Mouse (Mus musculus): ENCODE results near the gene Tdpoz2. TPM values are rescaled to one million over a fixed set of nuclear protein-coding genes. Genes with fewer than 3 reads are reported as not detected.
"Not testable (repeated sequence)": the region's sequence is repeated elsewhere in the genome, so short reads cannot be mapped to it uniquely, and the experiment has no call there.

Gene Tdpoz2
- not detected for polyA plus RNA-seq (2017; shearing (Covaris generic))

DNA sequence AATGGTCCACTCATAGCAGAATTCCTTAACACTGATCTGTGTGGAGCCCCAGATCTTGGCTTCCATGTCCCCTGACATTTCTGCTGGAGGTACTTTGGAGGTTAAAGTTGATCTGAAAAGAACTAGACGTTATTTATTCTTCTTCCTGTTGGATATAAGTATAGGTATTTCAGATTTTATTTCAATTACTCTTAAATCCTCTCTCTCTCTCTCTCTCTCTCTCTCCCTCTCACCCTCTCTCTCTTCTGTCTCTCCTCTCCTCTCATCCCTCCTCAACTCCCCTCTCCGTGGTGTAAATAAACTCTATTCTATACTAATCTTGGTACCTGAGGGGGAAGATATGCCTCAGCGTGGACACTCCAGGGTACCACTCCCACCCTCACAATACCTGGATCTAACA is at the start of gene Tdpoz2:
Gene Tdpoz2 (minus strand): TSS at position 101 of the 400 bp plus-strand sequence.
- no peak for ATAC-seq

DNA sequence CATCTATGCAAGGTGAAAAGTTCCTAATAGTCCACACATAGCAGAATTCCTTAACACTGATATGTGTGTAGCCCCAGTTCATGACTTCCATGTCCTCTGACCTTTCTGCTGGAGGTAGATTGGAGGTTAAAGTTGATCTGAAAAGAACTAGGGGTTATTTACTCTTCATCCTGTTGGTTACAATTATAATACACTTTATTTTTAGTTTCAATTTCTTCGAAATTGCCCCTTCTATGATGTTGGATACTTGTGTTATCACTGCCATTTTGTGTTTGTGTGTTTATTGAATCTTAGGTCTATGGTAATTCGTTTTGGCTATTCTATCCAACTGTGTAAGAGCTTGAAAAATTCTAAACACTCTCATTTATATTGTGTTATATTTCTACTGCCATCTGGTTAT is 40.5 kb upstream of the Tdpoz2 start, which contains the start of gene Gm37596:
Gene Gm37596 (minus strand): TSS at position 101 of the 400 bp plus-strand sequence.
- not testable (repeated sequence) for ATAC-seq

DNA sequence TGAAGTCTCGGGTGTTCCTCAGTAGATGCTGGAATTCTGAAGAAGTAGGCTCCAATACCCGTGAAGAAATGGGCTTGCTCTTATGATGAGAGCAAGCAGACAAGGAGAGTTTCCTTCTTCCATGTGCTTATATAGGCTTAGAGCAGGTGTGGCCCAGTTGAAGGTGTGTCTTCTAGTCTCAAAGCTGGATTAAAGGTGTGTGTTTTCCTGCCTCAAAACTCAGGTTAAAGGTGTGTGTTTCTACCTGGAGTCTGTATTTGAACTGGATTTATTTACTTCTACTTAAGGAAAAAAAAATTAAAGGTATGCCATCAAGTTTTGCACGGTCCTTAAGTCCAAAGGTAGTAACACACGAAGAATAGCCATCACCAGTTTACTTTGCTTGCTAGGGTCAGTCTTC is 23.7 kb upstream of the Tdpoz2 start, which contains the start of gene Tdpoz1:
Gene Tdpoz1 (minus strand): TSS at position 101 of the 400 bp plus-strand sequence.
- ATAC-seq: not testable (repeated sequence)

DNA sequence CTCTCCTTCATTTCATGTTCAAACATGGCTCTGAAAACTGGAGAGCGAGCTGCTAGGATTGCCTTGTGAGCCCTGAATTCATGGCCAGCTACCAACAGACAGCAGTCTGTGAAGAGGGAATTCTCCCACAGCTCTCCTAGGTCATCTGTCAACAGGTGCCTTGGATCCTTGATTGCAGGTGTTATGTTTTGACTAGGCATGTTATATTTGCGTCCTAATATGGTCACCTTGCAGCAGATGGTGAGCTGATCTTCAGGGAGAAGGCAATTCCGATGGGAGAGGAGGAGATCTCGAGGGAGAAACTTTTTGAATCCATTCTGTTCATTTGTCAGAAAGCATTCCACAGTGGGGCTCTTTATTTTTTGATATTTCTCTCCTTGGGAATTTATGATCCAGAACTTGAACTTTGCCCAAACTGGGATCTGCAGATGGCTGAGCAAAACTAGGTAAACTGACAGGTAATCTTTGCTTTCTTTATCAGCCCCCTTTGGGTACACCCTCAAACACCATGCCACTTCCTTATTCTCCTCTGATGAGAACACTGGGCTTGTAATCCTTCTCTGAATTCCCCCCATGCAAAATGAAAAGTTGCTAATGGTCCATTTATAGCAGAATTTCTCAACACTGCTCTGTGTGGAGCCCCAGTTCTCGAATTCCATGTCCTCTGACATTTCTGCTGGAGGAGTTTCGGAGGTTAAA is 18.5 kb upstream of the Tdpoz2 start:
- not testable (repeated sequence) for ATAC-seq

DNA sequence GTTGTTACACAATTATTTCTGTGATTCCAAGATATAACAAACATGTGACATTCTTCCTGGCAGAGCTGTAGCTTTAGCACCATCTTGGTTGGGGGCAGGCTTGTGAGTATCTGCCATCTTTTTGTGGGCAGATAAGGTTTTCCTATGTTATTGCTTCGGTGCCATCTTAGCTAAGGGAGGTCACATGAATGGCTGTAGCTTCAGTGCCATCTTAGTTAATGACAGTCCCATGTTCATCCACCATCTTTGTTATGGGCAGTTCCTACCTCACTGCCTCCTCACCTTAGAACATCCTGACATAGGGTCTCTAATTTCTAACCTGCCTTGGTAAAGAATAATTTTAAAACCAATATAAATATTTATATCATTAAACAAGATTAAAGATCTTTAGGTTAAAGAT is 1.8 kb upstream of the Tdpoz2 start:
- no peak for ATAC-seq

DNA sequence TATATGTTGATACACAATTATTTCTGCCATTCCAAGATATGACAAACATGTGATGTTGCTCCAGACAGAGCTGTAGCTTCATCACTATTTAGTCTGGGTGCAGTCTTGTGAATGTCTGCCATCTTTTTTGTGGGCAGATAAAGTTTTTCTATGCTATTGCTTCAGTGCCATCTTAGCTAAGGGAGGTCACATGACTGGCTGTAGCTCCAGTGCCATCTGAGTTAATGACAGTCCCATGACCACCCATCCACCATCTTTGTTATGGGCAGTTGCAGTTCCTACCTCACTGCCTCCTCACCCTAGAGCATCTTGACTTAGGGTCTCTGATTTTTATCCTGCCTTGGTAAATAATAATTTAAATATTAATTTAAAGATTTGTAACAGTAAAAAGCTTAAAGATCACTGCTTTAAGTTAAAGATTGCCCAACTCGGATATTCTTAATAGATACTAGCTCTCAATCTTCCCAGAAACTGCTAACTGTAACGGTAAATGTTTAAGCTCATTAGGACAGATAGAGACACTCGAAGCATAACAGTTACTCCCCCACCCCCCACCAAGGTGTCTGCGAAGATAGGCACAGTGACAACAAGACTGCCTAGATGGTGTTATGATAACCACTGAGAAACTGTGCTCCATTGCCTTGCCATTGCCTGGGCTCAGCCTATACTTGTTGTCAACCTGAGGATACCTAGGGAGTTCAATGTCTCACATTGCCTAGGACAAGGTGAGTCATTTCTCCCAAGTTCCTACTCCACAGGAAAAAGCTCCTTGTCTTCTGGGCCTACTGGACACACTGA is 21.4 kb downstream of the Tdpoz2 start:
- ATAC-seq: peak; percentile 62

DNA sequence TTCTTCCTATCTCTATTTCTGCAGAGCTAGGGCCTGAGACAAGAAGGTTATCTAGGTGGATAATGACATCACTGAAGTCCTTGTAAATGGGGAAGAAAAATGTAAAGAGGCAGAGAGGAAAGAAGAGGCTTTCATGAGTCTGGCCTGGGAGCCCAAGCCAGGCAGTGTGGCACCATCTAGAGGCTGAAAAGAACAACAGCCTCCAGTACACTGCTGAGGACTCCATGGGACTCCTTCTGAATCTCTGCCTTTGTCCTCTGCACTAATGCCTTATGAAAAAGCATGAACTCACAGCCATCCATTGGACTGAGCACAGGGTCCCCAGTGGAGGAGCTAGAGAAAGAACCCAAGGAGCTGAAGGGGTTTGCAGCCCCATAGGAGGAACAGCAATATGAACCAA is 43.5 kb downstream of the Tdpoz2 start:
- peak; percentile 82 for ATAC-seq

DNA sequence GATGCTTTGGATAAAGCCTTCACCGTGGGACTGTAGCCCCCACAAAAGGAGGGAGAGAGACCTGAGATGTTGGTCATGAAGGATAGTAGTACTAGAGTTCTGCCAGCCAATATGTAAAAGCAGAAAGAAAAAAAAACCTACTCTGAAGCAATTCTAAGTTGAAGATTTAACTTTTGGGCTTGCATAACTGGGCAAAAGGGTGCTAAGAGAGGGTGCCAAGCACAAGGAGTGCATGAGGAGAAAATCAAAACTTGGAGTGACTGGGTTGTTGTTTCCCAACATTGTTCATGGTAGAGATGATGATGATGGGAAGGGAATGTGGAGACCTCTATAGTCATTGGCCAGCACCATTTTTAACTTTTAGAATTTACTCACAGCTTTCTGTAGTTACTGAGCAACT is 50.6 kb downstream of the Tdpoz2 start:
- no peak for ATAC-seq

Other genes starting within 250 kb of the Tdpoz2 start
- not detected for gene Tchh, start 210.4 kb downstream of the Tdpoz2 start, polyA plus RNA-seq (2017; shearing (Covaris generic))
- not detected for gene Tchhl1, start 183.9 kb downstream of the Tdpoz2 start, polyA plus RNA-seq (2017; shearing (Covaris generic))
- 1,000 to 10,000 TPM; 1,103 to 1,136 TPM for gene S100a11, start 132.2 kb downstream of the Tdpoz2 start, polyA plus RNA-seq (2017; shearing (Covaris generic))
- 1,000 to 10,000 TPM; 1,196 to 1,341 TPM for gene S100a10, start 97.6 kb downstream of the Tdpoz2 start, polyA plus RNA-seq (2017; shearing (Covaris generic))
- gene Tdpoz1, start 23.6 kb upstream of the Tdpoz2 start, polyA plus RNA-seq (2017; shearing (Covaris generic)): not detected
- gene Gm37596, start 40.4 kb upstream of the Tdpoz2 start, polyA plus RNA-seq (2017; shearing (Covaris generic)): not detected
- not detected for gene Gm5773, start 120.3 kb upstream of the Tdpoz2 start, polyA plus RNA-seq (2017; shearing (Covaris generic))
- not detected for gene Tdpoz4, start 143.7 kb upstream of the Tdpoz2 start, polyA plus RNA-seq (2017; shearing (Covaris generic))
- gene Tdpoz3, start 173.3 kb upstream of the Tdpoz2 start, polyA plus RNA-seq (2017; shearing (Covaris generic)): not detected